Mouse (Mus musculus): ENCODE measurements around the gene St7. TPM values are rescaled to one million over a fixed set of nuclear protein-coding genes. Genes with fewer than 3 reads are reported as not detected.

Gene St7
- polyA plus RNA-seq, 2 experiments: 29.7 to 33.0 TPM

DNA sequence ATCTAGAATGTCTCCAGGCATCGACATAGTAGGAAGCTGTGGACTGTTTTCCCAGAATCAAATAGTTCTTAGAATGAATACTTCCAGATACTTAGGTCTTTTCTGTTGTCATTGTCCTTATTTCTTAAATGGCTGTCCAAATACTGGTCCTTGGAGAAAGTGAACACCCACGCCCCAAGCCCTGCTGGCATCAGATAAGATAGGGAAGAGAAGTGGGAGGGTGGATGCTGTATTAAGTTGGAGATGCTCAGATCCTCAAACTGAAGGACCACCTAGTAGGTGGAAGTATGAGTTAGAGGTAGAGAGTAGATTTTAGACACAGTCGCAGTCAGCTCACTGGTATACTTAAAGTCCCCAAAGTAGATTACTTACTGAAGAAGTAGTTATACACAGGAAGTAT is 34.5 kb downstream of the St7 start:
- Histone ChIP-seq H3K4me1 (ENCODE audit: control insufficient read depth, insufficient read depth, low read length) (0 out of 2 replicates have a peak, but pooled peaks cover 3% of the 10 kb centered on the region), H3K9me3 (ENCODE audit: control insufficient read depth, low read length) (no peaks in the 10 kb centered on the region), H3K36me3 (ENCODE audit: control insufficient read depth, insufficient read depth, low read length) (no peaks in the 10 kb centered on the region), H3K27me3 (ENCODE audit: control insufficient read depth, insufficient read depth, low read length) (no peaks in the 10 kb centered on the region), H3K4me3 (replicated peaks; ENCODE audit: low read length) (no peak overlapping the region), H3K27ac (replicated peaks; ENCODE audit: low read depth, low read length) (no peak overlapping the region), H3K9ac (ENCODE audit: low read depth, low read length, severe bottlenecking) (no peak overlapping the region), H3K4me2 (replicated peaks; ENCODE audit: low read depth, low read length, severe bottlenecking) (no peak overlapping the region)
- ATAC-seq (ENCODE audit: low FRiP score, low read depth) (no peak), DNase-seq (ENCODE audit: low spot score) (no peak)
- WGBS: 86% methylated on average over 3 of the region's 3 CpGs
- TF ChIP-seq POLR2A (IDR thresholded peaks at IDR 0.05; ENCODE audit: borderline replicate concordance, extremely low read depth, insufficient read depth, insufficient read length): no peak

DNA sequence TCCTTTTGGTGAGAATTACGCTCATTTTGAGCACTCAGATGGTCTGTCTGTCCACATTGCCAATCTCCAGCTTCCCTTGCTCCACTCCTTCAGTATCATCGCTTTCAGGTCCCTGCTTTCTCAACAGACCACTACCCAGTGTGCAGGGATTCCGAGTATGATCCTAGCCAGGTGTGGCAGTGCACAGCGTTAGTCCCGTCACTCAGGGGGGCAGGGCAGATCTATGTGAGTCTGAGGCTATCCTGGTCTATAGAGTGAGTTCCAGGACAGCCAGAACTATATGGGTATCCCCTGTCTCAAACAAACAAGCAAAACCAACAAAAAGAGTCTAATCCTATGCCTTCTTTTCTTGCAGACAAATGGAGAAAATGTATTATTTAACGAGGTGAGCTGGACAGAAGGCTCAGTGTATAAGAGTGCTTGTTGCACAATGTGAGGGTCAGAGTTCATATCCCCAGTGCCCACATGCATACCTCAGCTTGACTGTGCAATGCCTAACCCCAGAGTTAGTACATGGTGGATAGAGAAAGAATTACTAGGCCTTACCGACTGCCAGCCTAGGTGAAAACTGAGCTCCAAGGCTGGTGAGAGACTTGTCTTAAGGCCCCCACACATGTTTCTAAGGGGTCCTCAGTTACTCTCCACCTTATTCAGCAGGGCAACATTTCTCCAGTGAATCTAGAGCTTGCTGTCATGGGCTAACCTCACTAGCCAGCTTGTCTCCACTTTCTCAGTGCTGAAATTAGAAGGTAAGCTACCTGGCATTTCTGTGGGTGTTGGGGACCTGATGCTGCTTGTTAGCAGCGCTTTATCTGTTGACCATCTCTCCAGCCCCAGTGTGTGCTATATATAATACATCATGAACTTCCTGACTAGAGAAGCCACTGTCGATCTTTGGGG is 35.4 kb downstream of the St7 start:
- H3K27ac ChIP-seq (replicated peaks; ENCODE audit: low read depth, low read length): no peak overlapping the region
- ATAC-seq (ENCODE audit: low FRiP score, low read depth) (no peak), DNase-seq (ENCODE audit: low spot score) (no peak)
- TF ChIP-seq POLR2A (IDR thresholded peaks at IDR 0.05; ENCODE audit: borderline replicate concordance, extremely low read depth, insufficient read depth, insufficient read length): no peak
- H3K4me2 ChIP-seq (replicated peaks; ENCODE audit: low read depth, low read length, severe bottlenecking): no peak overlapping the region
- 0 out of 2 replicates have a peak, but pooled peaks cover 3% of the 10 kb centered on the region for H3K4me1 ChIP-seq (ENCODE audit: control insufficient read depth, insufficient read depth, low read length)
- H3K27me3 ChIP-seq (ENCODE audit: control insufficient read depth, insufficient read depth, low read length): no peaks in the 10 kb centered on the region
- WGBS: 70% methylated on average over 9 of the region's 9 CpGs
- no peaks in the 10 kb centered on the region for H3K36me3 ChIP-seq (ENCODE audit: control insufficient read depth, insufficient read depth, low read length)
- no peak overlapping the region for H3K9ac ChIP-seq (ENCODE audit: low read depth, low read length, severe bottlenecking)
- no peak overlapping the region for H3K4me3 ChIP-seq (replicated peaks; ENCODE audit: low read length)
- no peaks in the 10 kb centered on the region for H3K9me3 ChIP-seq (ENCODE audit: control insufficient read depth, low read length)

DNA sequence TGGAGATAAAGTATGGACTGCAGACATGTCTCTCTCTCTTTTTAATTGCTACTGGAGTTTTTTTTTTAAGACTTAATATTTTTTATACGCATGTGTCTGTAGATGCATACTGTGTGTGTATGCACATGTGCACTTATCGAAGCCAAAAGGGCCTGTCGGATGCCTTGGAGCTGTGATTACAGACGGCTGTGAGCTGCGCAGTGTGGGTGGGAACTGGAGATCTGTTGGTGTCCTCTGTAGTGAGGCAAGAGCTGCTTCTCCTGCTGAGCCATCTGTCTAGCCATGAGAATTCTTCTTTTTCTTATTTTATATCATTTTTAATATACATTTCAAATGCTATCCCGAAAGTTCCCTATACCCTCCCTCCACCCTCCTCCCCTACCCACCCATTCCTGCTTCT is 37.4 kb downstream of the St7 start:
- TF ChIP-seq POLR2A (IDR thresholded peaks at IDR 0.05; ENCODE audit: borderline replicate concordance, extremely low read depth, insufficient read depth, insufficient read length): no peak
- no peaks in the 10 kb centered on the region for H3K9me3 ChIP-seq (ENCODE audit: control insufficient read depth, low read length)
- H3K4me2 ChIP-seq (replicated peaks; ENCODE audit: low read depth, low read length, severe bottlenecking): no peak overlapping the region
- no peak overlapping the region for H3K4me3 ChIP-seq (replicated peaks; ENCODE audit: low read length)
- no peak overlapping the region for H3K9ac ChIP-seq (ENCODE audit: low read depth, low read length, severe bottlenecking)
- 0 out of 2 replicates have a peak, but pooled peaks cover 3% of the 10 kb centered on the region for H3K4me1 ChIP-seq (ENCODE audit: control insufficient read depth, insufficient read depth, low read length)
- WGBS: 51% methylated on average over 6 of the region's 6 CpGs
- no peaks in the 10 kb centered on the region for H3K36me3 ChIP-seq (ENCODE audit: control insufficient read depth, insufficient read depth, low read length)
- no peaks in the 10 kb centered on the region for H3K27me3 ChIP-seq (ENCODE audit: control insufficient read depth, insufficient read depth, low read length)
- ATAC-seq (ENCODE audit: low FRiP score, low read depth) (no peak), DNase-seq (ENCODE audit: low spot score) (no peak)
- H3K27ac ChIP-seq (replicated peaks; ENCODE audit: low read depth, low read length): no peak overlapping the region

DNA sequence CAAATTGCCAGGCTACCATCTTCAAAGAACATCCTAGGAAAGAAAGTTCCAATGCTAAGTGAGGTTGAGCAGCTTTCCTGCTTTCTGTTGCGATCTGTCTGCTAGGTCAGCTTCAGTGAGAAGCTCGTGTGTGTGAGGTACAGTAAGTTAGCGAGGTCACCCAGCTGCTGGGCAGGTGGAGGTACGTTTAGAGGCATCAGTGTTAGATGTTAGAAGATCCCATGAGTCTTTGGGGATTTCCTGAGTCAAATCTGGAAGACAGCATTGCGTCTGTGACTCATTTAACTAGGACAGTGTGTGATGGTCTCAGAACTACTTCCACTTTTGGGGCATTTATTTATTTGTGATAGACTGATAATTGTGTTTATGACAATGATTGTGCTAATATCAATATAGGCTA is 39.0 kb downstream of the St7 start:
- 0 out of 2 replicates have a peak, but pooled peaks cover 3% of the 10 kb centered on the region for H3K4me1 ChIP-seq (ENCODE audit: control insufficient read depth, insufficient read depth, low read length)
- no peak overlapping the region for H3K27ac ChIP-seq (replicated peaks; ENCODE audit: low read depth, low read length)
- H3K4me3 ChIP-seq (replicated peaks; ENCODE audit: low read length): no peak overlapping the region
- no peak for TF ChIP-seq POLR2A (IDR thresholded peaks at IDR 0.05; ENCODE audit: borderline replicate concordance, extremely low read depth, insufficient read depth, insufficient read length)
- H3K27me3 ChIP-seq (ENCODE audit: control insufficient read depth, insufficient read depth, low read length): no peaks in the 10 kb centered on the region
- H3K9me3 ChIP-seq (ENCODE audit: control insufficient read depth, low read length): no peaks in the 10 kb centered on the region
- H3K36me3 ChIP-seq (ENCODE audit: control insufficient read depth, insufficient read depth, low read length): no peaks in the 10 kb centered on the region
- ATAC-seq (ENCODE audit: low FRiP score, low read depth) (no peak), DNase-seq (ENCODE audit: low spot score) (no peak)
- WGBS: 65% methylated on average over 5 of the region's 5 CpGs
- no peak overlapping the region for H3K4me2 ChIP-seq (replicated peaks; ENCODE audit: low read depth, low read length, severe bottlenecking)
- H3K9ac ChIP-seq (ENCODE audit: low read depth, low read length, severe bottlenecking): no peak overlapping the region

DNA sequence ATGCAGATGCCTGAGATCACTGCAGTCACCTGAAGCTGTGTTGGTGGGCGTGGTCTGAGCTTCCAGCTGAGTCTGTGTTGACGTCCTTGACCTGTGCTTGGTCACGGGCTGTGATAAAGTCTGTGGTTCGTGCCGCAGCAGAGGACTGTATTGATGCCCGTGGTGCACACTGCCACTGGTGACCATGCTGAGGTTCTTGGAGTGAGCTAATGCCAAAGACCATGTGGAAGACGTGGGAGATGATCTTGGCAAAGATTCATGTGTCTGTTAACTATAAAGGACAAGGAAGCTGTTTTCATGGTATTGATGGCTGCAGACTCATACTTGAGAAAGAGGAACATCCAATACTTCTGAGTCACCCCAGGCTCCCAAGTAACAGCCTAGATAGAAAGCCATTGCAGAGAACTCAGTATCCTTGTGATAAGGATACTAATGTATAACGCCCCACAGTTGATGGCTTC is 41.2 kb downstream of the St7 start:
- H3K4me3 ChIP-seq (replicated peaks; ENCODE audit: low read length): no peak overlapping the region
- H3K36me3 ChIP-seq (ENCODE audit: control insufficient read depth, insufficient read depth, low read length): no peaks in the 10 kb centered on the region
- H3K4me1 ChIP-seq (ENCODE audit: control insufficient read depth, insufficient read depth, low read length): 0 out of 2 replicates have a peak, but pooled peaks cover 3% of the 10 kb centered on the region
- no peak overlapping the region for H3K9ac ChIP-seq (ENCODE audit: low read depth, low read length, severe bottlenecking)
- H3K27ac ChIP-seq (replicated peaks; ENCODE audit: low read depth, low read length): no peak overlapping the region
- H3K4me2 ChIP-seq (replicated peaks; ENCODE audit: low read depth, low read length, severe bottlenecking): no peak overlapping the region
- no peak for TF ChIP-seq POLR2A (IDR thresholded peaks at IDR 0.05; ENCODE audit: borderline replicate concordance, extremely low read depth, insufficient read depth, insufficient read length)
- no peaks in the 10 kb centered on the region for H3K9me3 ChIP-seq (ENCODE audit: control insufficient read depth, low read length)
- DNase-seq (ENCODE audit: low spot score) (no peak), ATAC-seq (ENCODE audit: low FRiP score, low read depth) (no peak)
- no peaks in the 10 kb centered on the region for H3K27me3 ChIP-seq (ENCODE audit: control insufficient read depth, insufficient read depth, low read length)
- 92% methylated on average over 8 of the region's 8 CpGs for WGBS

Data from limb, embryonic 14.5 days (tissue).